8 mouse cellular contexts compared by ENCODE assay signal in genomic region chr11:105927065-105928030, GRCm38 (mm10). TPM values are rescaled to one million over a fixed set of nuclear protein-coding genes. Genes with fewer than 3 reads are reported as not detected.
A peak's percentile ranks its signal among the peaks of the same experiment; 100 is the strongest.
DNase-seq lines count a peak whose midpoint lies in the region; ATAC-seq and TF ChIP-seq lines count a peak whose summit lies in the region.
"Had no signal": no experiment of that assay in that cellular context is flagged by ENCODE, and none has a peak within 500 bp of the region (broad histone marks: within the 10 kb centered on the region; RNA-seq: fewer than 3 reads in every experiment).

No protein-coding gene starts in this region.

- intact Hi-C loops in left cerebral cortex, postnatal 14 days (cut with DNase I): loop anchor here (2.0 to 5.0 kb wide), 2 partner anchors 40 to 99 kb away; partner anchors contain the start of gene Ace

- peak; percentile 85 for TF ChIP-seq CTCF in cerebellum, adult 2 months (IDR thresholded peaks at IDR 0.05; ENCODE audit: borderline replicate concordance, insufficient read depth, low read depth, low read length)

- H3K4me3 ChIP-seq in cerebellum, adult 2 months (replicated peaks; ENCODE audit: insufficient read depth, low read depth, low read length): peak overlapping the region; percentile 27
- no peak overlapping the region for H3K4me3 ChIP-seq in midbrain, embryonic 11.5 days (ENCODE audit: low read depth, low read length)

- H3K27me3 ChIP-seq in cerebellum, adult 2 months (ENCODE audit: control insufficient read depth, insufficient read depth, low read length): no peaks in the 10 kb centered on the region
- no peaks in the 10 kb centered on the region for H3K27me3 ChIP-seq in midbrain, embryonic 11.5 days (ENCODE audit: control insufficient read depth, insufficient read depth, low read length)

- no peaks in the 10 kb centered on the region for H3K4me1 ChIP-seq in cerebellum, adult 2 months (ENCODE audit: control insufficient read depth, insufficient read depth, low read length)
- H3K4me1 ChIP-seq in midbrain, embryonic 11.5 days (ENCODE audit: control insufficient read depth, insufficient read depth, low read length): 0 out of 2 replicates have a peak, but pooled peaks cover 2% of the 10 kb centered on the region

- H3K4me2 ChIP-seq in midbrain, embryonic 11.5 days: no peak overlapping the region

- peak overlapping the region; percentile 27; the same call in 1 of the 2 replicates for H3K9ac ChIP-seq in midbrain, embryonic 11.5 days (ENCODE audit: low read length)

- WGBS in cerebellum, adult 2 months: 49% methylated on average over 14 of the region's 14 CpGs
- 58% methylated on average over 14 of the region's 14 CpGs for WGBS in midbrain, embryonic 11.5 days

- TF ChIP-seq POLR2A in cerebellum, adult 2 months (IDR thresholded peaks at IDR 0.05; ENCODE audit: borderline replicate concordance, insufficient read depth, low read length): no peak

- H3K36me3 ChIP-seq in midbrain, embryonic 11.5 days (ENCODE audit: control insufficient read depth, insufficient read depth, low read length): no peaks in the 10 kb centered on the region

- no peak overlapping the region for H3K27ac ChIP-seq in cerebellum, adult 2 months (ENCODE audit: insufficient read depth, low read length)
- no peak overlapping the region for H3K27ac ChIP-seq in midbrain, embryonic 11.5 days (ENCODE audit: low read depth, low read length)
- H3K27ac ChIP-seq: macrophage had no signal

- DNase-seq in T-cell, adult 2 months (ENCODE audit: low spot score): peak; percentile 58
- peak; percentile 73 to 77 for DNase-seq in cerebellum, adult 2 months
- DNase-seq in left cerebral cortex, postnatal 14 days (ENCODE audit: low spot score in 2 of 2): peak; percentile 84 to 86
- peak; percentile 97 for DNase-seq in midbrain, embryonic 11.5 days (ENCODE audit: low spot score, missing footprints)
- peak; percentile 68 for DNase-seq in right cerebral cortex, postnatal 4 days

- H3K9me3 ChIP-seq in midbrain, embryonic 11.5 days (ENCODE audit: control insufficient read depth, low read length): no peaks in the 10 kb centered on the region

- ATAC-seq in frontal cortex, adult (ENCODE audit: low TSS enrichment): peak; percentile 57
- peak; percentile 35 for ATAC-seq in inflammation-experienced regulatory T-cells, adult 6 months
- ATAC-seq in midbrain, embryonic 11.5 days (ENCODE audit: low FRiP score): peak; percentile 58

RNA-seq across cellular contexts. Expression of gene Cyb561, which starts 25.8 kb away (rescaled TPM):
- 35.5 and 37.0 TPM in 2 replicates for polyA plus RNA-seq in cerebellum, adult 2 months (2012; rRNA removed)
- polyA plus RNA-seq in inflammation-experienced regulatory T-cells, adult 6 months (2017; shearing (Covaris generic)): 1 to 10 TPM in 2 of 3 experiments, under 1 TPM in 1; 0.34 to 1.8 (median 1.3) TPM
- total RNA-seq in left cerebral cortex, postnatal 14 days (2021): 10 to 100 TPM; 64.4 to 65.2 TPM
- 10.1 and 11.6 TPM in 2 replicates for polyA plus RNA-seq in midbrain, embryonic 11.5 days (2014; fragmentation: Nextera tagmentation; extraction: Ambion mirVana)
- polyA plus RNA-seq: macrophage had no signal

RNA-seq across cellular contexts. Expression of gene Ace, which starts 40.4 kb away (rescaled TPM):
- 13.6 and 19.7 TPM in 2 replicates for polyA plus RNA-seq in cerebellum, adult 2 months (2012; rRNA removed)
- polyA plus RNA-seq in inflammation-experienced regulatory T-cells, adult 6 months (2017; shearing (Covaris generic)): not detected
- 10 to 100 TPM in 1 of 2 experiments, 1 to 10 TPM in 1; 9.7 to 10.5 TPM for total RNA-seq in left cerebral cortex, postnatal 14 days (2021)
- 0.57 and 0.89 TPM in 2 replicates for polyA plus RNA-seq in midbrain, embryonic 11.5 days (2014; fragmentation: Nextera tagmentation; extraction: Ambion mirVana)
